Mouse (Mus musculus) inflammation-experienced regulatory T-cells, adult 6 months (primary cell): ENCODE results near the gene Ess2. TPM values are rescaled to one million over a fixed set of nuclear protein-coding genes. Genes with fewer than 3 reads are reported as not detected.

ENCODE experiments used
- ATAC-seq: one replicate; pipeline ENCODE4 v1.8.0; 2017
- polyA plus RNA-seq, 3 experiments: library from polyadenylated mRNA; unstranded; fragments of 100-300 nt; shearing (Covaris generic); gene quantifications; one replicate each; pipeline ENCODE4 v1.2.1; 2017

Ess2 gene
- polyA plus RNA-seq, 3 experiments from 2014 or later, result 29.9 to 45.9 (median 39.7) TPM

GRCm38 (mm10) chr16:17853263-17853662 is 57.9 kb downstream of the Ess2 start:
- no peak for ATAC-seq

- ATAC-seq, result no peak
These were observed 59.3 kb downstream of the Ess2 start for GRCm38 (mm10) chr16:17851860-17852259.

GRCm38 (mm10) chr16:17851331-17851730 is 59.8 kb downstream of the Ess2 start:
- no peak for ATAC-seq

Other genes starting within 250 kb of the Ess2 start
- 100 to 1,000 TPM in 1 of 3 experiments, 10 to 100 TPM in 2; 69.3 to 109 (median 71.8) TPM for gene Med15, start 178.5 kb downstream of the Ess2 start, polyA plus RNA-seq
- 10 to 100 TPM; 11.8 to 28.7 (median 13.4) TPM for gene Klhl22, start 151.7 kb downstream of the Ess2 start, polyA plus RNA-seq
- not detected for gene Scarf2, start 114.1 kb downstream of the Ess2 start, polyA plus RNA-seq
- gene B830017H08Rik, start 78.2 kb downstream of the Ess2 start, polyA plus RNA-seq, result not detected
- 1 to 10 TPM in 2 of 3 experiments, under 1 TPM in 1; 0.67 to 1.9 (median 1.5) TPM for gene Car15, start 73.0 kb downstream of the Ess2 start, polyA plus RNA-seq
- gene Gm20518, start 19.7 kb downstream of the Ess2 start, polyA plus RNA-seq, result under 1 TPM; 0.17 to 0.43 (median 0.18) TPM
- under 1 TPM in 1 of 3 experiments, not detected in 2; 0.13 TPM for gene Tssk1, start 17.1 kb downstream of the Ess2 start, polyA plus RNA-seq
- gene Dgcr2, start 12.8 kb downstream of the Ess2 start, polyA plus RNA-seq, result 10 to 100 TPM; 16.4 to 21.8 (median 19.9) TPM
- gene Tssk2, start 12.7 kb downstream of the Ess2 start, polyA plus RNA-seq, result under 1 TPM in 1 of 3 experiments, not detected in 2; 0.43 TPM
- gene Gsc2, start 3.7 kb upstream of the Ess2 start, polyA plus RNA-seq, result not detected
- gene Slc25a1, start 16.9 kb upstream of the Ess2 start, polyA plus RNA-seq, result 10 to 100 TPM in 1 of 3 experiments, 1 to 10 TPM in 2; 4.4 to 12.6 (median 8.2) TPM
- gene Vpreb2, start 69.1 kb upstream of the Ess2 start, polyA plus RNA-seq, result not detected
- gene Dgcr6, start 141.5 kb upstream of the Ess2 start, polyA plus RNA-seq, result 10 to 100 TPM; 11.5 to 19.1 (median 15.0) TPM
- 1 to 10 TPM; 1.1 to 5.3 (median 4.2) TPM for gene Prodh, start 178.9 kb upstream of the Ess2 start, polyA plus RNA-seq
- not detected for gene Rtn4r, start 216.3 kb upstream of the Ess2 start, polyA plus RNA-seq